In the genomic region with DNA sequence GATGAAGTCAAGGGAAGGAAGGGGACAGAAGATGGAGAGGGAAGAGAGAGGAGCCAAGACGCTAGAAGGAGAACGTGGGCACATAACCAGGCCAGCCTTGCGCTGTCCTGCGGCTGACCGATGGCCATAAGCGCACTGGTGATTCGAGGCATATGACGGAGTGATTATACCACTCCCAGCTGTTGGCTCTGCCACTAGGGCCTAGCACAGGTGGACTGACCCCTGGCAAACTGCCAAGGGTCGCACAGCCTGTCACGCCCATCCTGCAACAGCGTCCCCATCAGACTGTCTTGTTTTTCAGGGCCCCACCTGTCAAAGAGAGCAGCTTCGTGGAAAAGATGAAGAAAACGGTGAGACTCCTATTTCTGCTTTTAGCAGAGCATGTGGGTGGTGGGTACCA, we compare ENCODE assay signal across 24 mouse cellular contexts. TPM values are rescaled to one million over a fixed set of nuclear protein-coding genes. Genes with fewer than 3 reads are reported as not detected.
"Had no signal": no experiment of that assay in that cellular context is flagged by ENCODE, and none has a peak within 500 bp of the region (broad histone marks: within the 10 kb centered on the region; RNA-seq: fewer than 3 reads in every experiment).

No protein-coding gene starts in this region.

- H3K9ac ChIP-seq: forebrain, postnatal 0 days; heart, embryonic 12.5 days; hindbrain, embryonic 13.5 days; hindbrain, embryonic 15.5 days; kidney, embryonic 15.5 days; limb, embryonic 12.5 days had no signal

- H3K9me3 ChIP-seq: heart, embryonic 10.5 days; heart, embryonic 12.5 days; hindbrain, embryonic 13.5 days; hindbrain, embryonic 15.5 days; kidney, embryonic 15.5 days; limb, embryonic 12.5 days had no signal

- H3K27me3 ChIP-seq: heart, embryonic 12.5 days; hindbrain, embryonic 13.5 days; hindbrain, embryonic 15.5 days; kidney, embryonic 15.5 days; limb, embryonic 12.5 days had no signal

- H3K27ac ChIP-seq: heart, embryonic 10.5 days; hindbrain, embryonic 13.5 days; hindbrain, embryonic 15.5 days; hindbrain, postnatal 0 days; kidney, embryonic 15.5 days; kidney, postnatal 0 days; limb, embryonic 12.5 days had no signal

- ATAC-seq: forebrain, postnatal 0 days; hindbrain, postnatal 0 days; intestine, embryonic 16.5 days had no signal

- H3K4me2 ChIP-seq: heart, embryonic 12.5 days; hindbrain, embryonic 13.5 days; hindbrain, embryonic 15.5 days; kidney, embryonic 15.5 days; liver, embryonic 11.5 days had no signal

- DNase-seq: forebrain, postnatal 0 days; gastrocnemius, postnatal 14 days; gastrocnemius, postnatal 36 days; heart, adult 18-20 months; heart, postnatal 14 days; heart, postnatal 36 days; kidney, adult 11 months; kidney, adult 8-10 months; kidney, postnatal 14 days; kidney, postnatal 36 days; layer of hippocampus, adult 9-11 months; layer of hippocampus, postnatal 36 days; left cerebral cortex, postnatal 4 days had no signal

- H3K4me3 ChIP-seq: heart, embryonic 10.5 days; heart, embryonic 12.5 days; hindbrain, embryonic 13.5 days; hindbrain, embryonic 15.5 days; kidney, embryonic 15.5 days; limb, embryonic 12.5 days had no signal

RNA-seq across cellular contexts. Expression of a gene that starts 49.8 kb away (rescaled TPM):
- polyA plus RNA-seq: heart, embryonic 12.5 days; intestine, embryonic 14.5 days; limb, embryonic 12.5 days had no signal
